Mouse (Mus musculus): ENCODE data around the gene Gnaq. TPM values are rescaled to one million over a fixed set of nuclear protein-coding genes. Genes with fewer than 3 reads are reported as not detected.

Gnaq gene
- 1 to 10 TPM; 7.9 to 8.5 TPM for polyA plus RNA-seq (2017; shearing (Covaris generic))

DNA sequence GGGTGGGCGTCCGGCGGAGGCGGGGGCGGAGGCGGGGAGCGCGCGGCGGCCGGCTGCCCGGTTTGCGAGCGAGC, at the start of gene Gnaq:
Gnaq (plus strand) TSS at position 41 of the 74 bp plus-strand sequence.

DNA sequence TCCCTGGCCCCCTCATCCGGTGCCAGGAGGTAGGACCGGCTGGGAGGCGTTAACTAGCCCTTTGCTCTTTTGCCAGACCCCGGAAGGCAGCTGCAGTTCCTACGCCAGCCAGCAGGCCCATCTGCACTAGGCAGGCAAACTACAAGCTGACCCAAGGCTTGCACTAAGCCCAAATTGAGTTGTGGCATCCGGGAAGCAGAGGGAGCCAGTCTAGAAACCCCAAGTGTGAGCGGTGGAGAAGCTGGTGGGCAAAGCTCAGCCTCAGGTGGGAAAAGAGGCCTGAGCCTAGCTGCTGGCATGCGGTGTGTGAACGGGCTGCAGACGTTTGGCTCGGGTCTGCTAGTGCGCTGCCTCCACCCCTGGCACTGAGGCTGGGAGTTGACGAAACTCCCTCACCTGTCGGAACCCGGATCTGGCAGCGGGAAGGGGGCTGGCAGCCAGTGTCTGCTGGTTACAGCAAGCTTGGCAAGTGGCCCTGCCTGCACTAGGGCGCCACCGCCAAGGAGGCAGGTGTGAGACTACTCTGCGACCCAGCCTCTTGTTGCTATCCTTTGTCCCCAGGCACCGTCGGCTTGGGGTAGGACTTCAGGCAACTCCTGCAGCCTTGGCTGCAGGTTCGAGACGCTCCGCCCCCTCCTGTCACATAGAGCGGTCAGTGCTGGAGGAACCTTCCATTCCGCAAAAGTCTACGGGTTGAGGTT, 303.1 kb downstream of the Gnaq start, which contains the start of gene Gna14:
Gna14 (plus strand) TSS at position 232 of the 701 bp plus-strand sequence.

Other genes with a start within 250 kb of the Gnaq start
- gene Psat1, start 185.5 kb upstream of the Gnaq start, polyA plus RNA-seq (2017; shearing (Covaris generic)), result 10 to 100 TPM; 55.0 to 55.8 TPM
- gene Cep78, start 147.8 kb upstream of the Gnaq start, polyA plus RNA-seq (2017; shearing (Covaris generic)), result 1 to 10 TPM; 6.9 to 7.3 TPM